Mouse (Mus musculus) CD4-positive naive resting alpha-beta T cell, adult 57 days (primary cell): ENCODE measurements around the gene Gss. TPM values are rescaled to one million over a fixed set of nuclear protein-coding genes. Genes with fewer than 3 reads are reported as not detected.

Source experiments
- total RNA-seq: library from RNA; stranded (reverse); gene quantifications from one replicate; pipeline ENCODE4 v1.2.4, GENCODE M21; 2023

The Gss gene
- total RNA-seq: 11.2 TPM

GRCm38 (mm10) chr2:155592137-155592853 lies at the start of gene Gss:
Gss (minus strand) TSS chr2:155592810.

GRCm38 (mm10) chr2:155610978-155611377 lies 18.4 kb upstream of the Gss start, which contains the start of gene Myh7b:
Myh7b (plus strand) TSS chr2:155611212.

GRCm38 (mm10) chr2:155517455-155518423 lies 74.9 kb downstream of the Gss start, which contains the start of the genes Acss2 and Ggt7:
Acss2 (plus strand) TSS chr2:155517948.
Ggt7 (minus strand) TSS chr2:155518237.

Other genes starting within 250 kb of the Gss start
- 23.2 TPM for gene Pigu, start 235.4 kb downstream of the Gss start, total RNA-seq
- 118 TPM for gene Trp53inp2, start 211.8 kb downstream of the Gss start, total RNA-seq
- 70.8 TPM for gene Ncoa6, start 118.9 kb downstream of the Gss start, total RNA-seq
- 66.9 TPM for gene Acss2, start 74.9 kb downstream of the Gss start, total RNA-seq
- gene Ggt7, start 74.6 kb downstream of the Gss start, total RNA-seq: 5.5 TPM
- not detected for gene Myh7b, start 18.4 kb upstream of the Gss start, total RNA-seq
- 194 TPM for gene Trpc4ap, start 99.6 kb upstream of the Gss start, total RNA-seq
- 33.6 TPM for gene Edem2, start 136.7 kb upstream of the Gss start, total RNA-seq
- not detected for gene Gm17581, start 143.1 kb upstream of the Gss start, total RNA-seq
- gene Procr, start 158.3 kb upstream of the Gss start, total RNA-seq: not detected
- not detected for gene Mmp24, start 182.5 kb upstream of the Gss start, total RNA-seq
- gene BC029722, start 226.6 kb upstream of the Gss start, total RNA-seq: 26.0 TPM
- 144 TPM for gene Eif6, start 234.1 kb upstream of the Gss start, total RNA-seq
- gene Fam83c, start 242.0 kb upstream of the Gss start, total RNA-seq: 0.47 TPM